Mouse (Mus musculus) adipose tissue, adult 10 weeks (tissue): ENCODE results near the gene Slc9a1. TPM values are rescaled to one million over a fixed set of nuclear protein-coding genes. Genes with fewer than 3 reads are reported as not detected.

ENCODE experiments used
- polyA plus RNA-seq: library from polyadenylated mRNA; stranded (reverse); fragments of 350-450 nt; fragmentation: Illumina TruSeq; extraction: RNeasy Lipid Tissue Mini Kit (QIAGEN cat#74804); gene quantifications from one replicate; pipeline ENCODE4 v1.2.3, GENCODE M21; 2014; ENCODE audit warnings: low read depth, low replicate concordance

The Slc9a1 gene
- 31.5 TPM for polyA plus RNA-seq

DNA sequence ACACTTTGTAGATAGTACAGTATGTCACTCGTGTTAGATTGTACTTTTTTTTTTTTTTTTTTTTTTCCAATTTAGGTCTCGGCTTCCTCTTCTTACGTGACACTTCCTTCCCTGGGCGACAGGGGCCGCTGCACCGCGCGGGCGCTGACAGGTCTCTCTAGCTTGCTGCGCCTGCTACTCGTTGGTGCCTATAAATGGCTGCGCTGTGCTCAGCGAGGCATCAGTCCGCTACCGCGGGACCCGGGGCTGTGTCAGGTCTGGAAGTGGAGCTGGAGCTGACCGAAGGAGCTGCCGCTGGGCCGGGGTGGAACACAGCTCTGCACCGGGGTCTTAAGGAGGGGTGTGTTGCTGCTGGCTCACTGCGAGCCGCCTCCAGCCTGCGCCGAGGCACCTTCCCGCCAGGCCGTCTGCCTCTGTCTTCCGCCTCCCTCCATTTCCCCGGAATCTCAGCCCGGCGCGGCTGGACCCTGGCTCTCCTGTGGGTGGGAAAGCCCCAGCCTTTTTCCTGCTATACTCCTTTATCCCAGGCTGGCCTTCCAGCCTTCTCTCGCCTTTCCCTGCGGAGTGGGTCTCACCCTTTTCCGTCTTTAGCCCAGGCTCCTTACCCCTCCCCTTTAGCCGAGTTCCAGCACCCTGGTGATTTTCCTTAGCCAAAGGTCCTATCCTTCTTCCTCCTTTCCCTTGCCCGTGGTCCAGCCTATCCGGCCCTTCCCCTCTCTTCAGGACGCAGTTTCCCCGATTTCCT, at the start of gene Slc9a1:
TSS of gene Slc9a1 (plus strand) at position 154 of the 745 bp plus-strand sequence.

GRCm38 (mm10) chr4:133353367-133354365, 15.8 kb upstream of the Slc9a1 start, which contains the start of gene Wdtc1:
Gene Wdtc1, minus strand, starts transcription at chr4:133353481.

Other genes with a start within 250 kb of the Slc9a1 start
- 42.6 TPM for gene Wasf2, start 239.2 kb upstream of the Slc9a1 start, polyA plus RNA-seq
- gene Cd164l2, start 157.6 kb upstream of the Slc9a1 start, polyA plus RNA-seq = 6.5 TPM
- gene Gpr3, start 157.2 kb upstream of the Slc9a1 start, polyA plus RNA-seq = not detected
- gene Map3k6, start 128.9 kb upstream of the Slc9a1 start, polyA plus RNA-seq = 35.1 TPM
- gene Sytl1, start 106.6 kb upstream of the Slc9a1 start, polyA plus RNA-seq = 12.8 TPM
- 67.4 TPM for gene Tmem222, start 91.9 kb upstream of the Slc9a1 start, polyA plus RNA-seq
- gene Wdtc1, start 16.2 kb upstream of the Slc9a1 start, polyA plus RNA-seq = 28.1 TPM
- gene Tent5b, start 110.4 kb downstream of the Slc9a1 start, polyA plus RNA-seq = 4.6 TPM
- gene Trnp1, start 128.8 kb downstream of the Slc9a1 start, polyA plus RNA-seq = 8.3 TPM
- gene Kdf1, start 149.3 kb downstream of the Slc9a1 start, polyA plus RNA-seq = 23.6 TPM
- 106 TPM for gene Nudc, start 176.3 kb downstream of the Slc9a1 start, polyA plus RNA-seq
- gene Nr0b2, start 183.7 kb downstream of the Slc9a1 start, polyA plus RNA-seq = 0.29 TPM
- gene Gpatch3, start 205.0 kb downstream of the Slc9a1 start, polyA plus RNA-seq = 4.5 TPM
- gene Gpn2, start 214.7 kb downstream of the Slc9a1 start, polyA plus RNA-seq = 14.8 TPM
- gene Sfn, start 232.5 kb downstream of the Slc9a1 start, polyA plus RNA-seq = 24.1 TPM